Mouse (Mus musculus) kidney, adult 2 months (tissue): ENCODE data around the gene Carmil1. TPM values are rescaled to one million over a fixed set of nuclear protein-coding genes. Genes with fewer than 3 reads are reported as not detected.

ENCODE experiments used
- DNase-seq: peaks from one replicate; pipeline ENCODE4 v3.0.0; 2021
- H3K27ac ChIP-seq: fragments of 200-500 bp; 2 replicates; pipeline ENCODE4 v1.5.1; 2012; ENCODE audit warnings: low read depth, low read length, control low read depth, inconsistent platforms; ENCODE audit not compliant: insufficient read depth
- H3K27me3 ChIP-seq: fragments of 200-500 bp; replicated peaks from 2 replicates; pipeline ENCODE4 v1.6.1; 2012; ENCODE audit warnings: mild to moderate bottlenecking, moderate library complexity, low read length, inconsistent platforms; ENCODE audit not compliant: control insufficient read depth, insufficient read depth
- H3K36me3 ChIP-seq: fragments of 200-500 bp; 2 replicates; pipeline ENCODE4 v1.6.1; 2012; ENCODE audit warnings: mild to moderate bottlenecking, moderate library complexity, low read length, inconsistent platforms; ENCODE audit not compliant: control insufficient read depth, insufficient read depth
- H3K4me1 ChIP-seq: fragments of 200-500 bp; 2 replicates; pipeline ENCODE4 v1.6.1; 2011; ENCODE audit warnings: low read length; ENCODE audit not compliant: control insufficient read depth, insufficient read depth
- H3K4me3 ChIP-seq: fragments of 200-500 bp; 2 replicates; pipeline ENCODE4 v1.5.1; 2011; ENCODE audit warnings: mild to moderate bottlenecking, low read depth, low read length, control low read depth; ENCODE audit not compliant: insufficient read depth
- CTCF ChIP-seq: fragments of 200-500 bp; conservative IDR thresholded peaks from 2 replicates; pipeline ENCODE4 v1.5.1; 2011; ENCODE audit warnings: low read depth, mild to moderate bottlenecking, control low read depth, low read length, moderate library complexity, mixed read lengths; ENCODE audit not compliant: insufficient read depth, insufficient read length
- POLR2A ChIP-seq: fragments of 200-500 bp; IDR thresholded peaks from one replicate; pipeline ENCODE4 v1.6.1; 2011; ENCODE audit warnings: low read depth, low read length, control low read depth
- WGBS: fragments of 180-500 bp; shearing (Covaris S2); methylation state at CpG from one replicate; pipeline ENCODE4 v1.1.7; 2018; 5-methylcytosine and 5-hydroxymethylcytosine counted together
- polyA plus RNA-seq: library from polyadenylated mRNA; depleted of rRNA; stranded (reverse); fragments of >200 nt; gene quantifications from 2 replicates; pipeline ENCODE4 v1.2.3, GENCODE M21; 2012

Gene Carmil1
- polyA plus RNA-seq, 1 experiment: 7.7 TPM

GRCm38 (mm10) chr13:23998826-23999225 is 281.8 kb downstream of the Carmil1 start:
- no peak overlapping the region for H3K27ac ChIP-seq
- no peaks in the 10 kb centered on the region for H3K27me3 ChIP-seq
- 87% methylated on average over 1 of the region's 2 CpGs for WGBS
- no peaks in the 10 kb centered on the region for H3K4me1 ChIP-seq
- no peak overlapping the region for H3K4me3 ChIP-seq
- no peak for DNase-seq
- no peak for TF ChIP-seq POLR2A
- TF ChIP-seq CTCF: no peak
- no peaks in the 10 kb centered on the region for H3K36me3 ChIP-seq

GRCm38 (mm10) chr13:23994756-23995155 is 285.8 kb downstream of the Carmil1 start:
- TF ChIP-seq POLR2A (no peak), CTCF (no peak)
- WGBS: 57% methylated on average over 3 of the region's 3 CpGs
- Histone ChIP-seq H3K4me3 (no peak overlapping the region), H3K36me3 (no peaks in the 10 kb centered on the region), H3K4me1 (no peaks in the 10 kb centered on the region), H3K27ac (no peak overlapping the region), H3K27me3 (no peaks in the 10 kb centered on the region)
- DNase-seq: no peak

- Histone ChIP-seq H3K27ac (no peak overlapping the region), H3K4me1 (no peaks in the 10 kb centered on the region), H3K27me3 (no peaks in the 10 kb centered on the region), H3K4me3 (no peak overlapping the region), H3K36me3 (no peaks in the 10 kb centered on the region)
- WGBS: 15% methylated on average over 9 of the region's 9 CpGs
- DNase-seq: no peak
- no peak for TF ChIP-seq CTCF
- TF ChIP-seq POLR2A: no peak
Measured at GRCm38 (mm10) chr13:23994024-23994423, 286.6 kb downstream of the Carmil1 start.

- DNase-seq: peak; percentile 71
- H3K27me3 ChIP-seq: no peaks in the 10 kb centered on the region
- H3K36me3 ChIP-seq: no peaks in the 10 kb centered on the region
- under 1% methylated on average over 20 of the region's 20 CpGs for WGBS
- no peak within 1 kb of the TSS for H3K4me3 ChIP-seq
- TF ChIP-seq CTCF (no peak; the same call in 1 of the 2 replicates), POLR2A (no peak)
- no peak within 1 kb of the TSS for H3K27ac ChIP-seq
- no peaks in the 10 kb centered on the region for H3K4me1 ChIP-seq
Measured at GRCm38 (mm10) chr13:23990928-23991327, 289.7 kb downstream of the Carmil1 start, which contains the start of gene Scgn. Scgn (minus strand) TSS chr13:23991214.

GRCm38 (mm10) chr13:23990451-23990850 is 290.1 kb downstream of the Carmil1 start:
- WGBS: 31% methylated on average over 5 of the region's 5 CpGs
- H3K36me3 ChIP-seq: no peaks in the 10 kb centered on the region

GRCm38 (mm10) chr13:23985130-23985529 is 295.5 kb downstream of the Carmil1 start:
- Histone ChIP-seq H3K4me3 (no peak overlapping the region), H3K27me3 (no peaks in the 10 kb centered on the region), H3K36me3 (no peaks in the 10 kb centered on the region), H3K4me1 (no peaks in the 10 kb centered on the region), H3K27ac (no peak overlapping the region)
- WGBS: 69% methylated on average over 3 of the region's 3 CpGs
- no peak for DNase-seq
- TF ChIP-seq POLR2A (no peak), CTCF (no peak)

More at GRCm38 (mm10) chr13:23990451-23990850, 290.1 kb downstream of the Carmil1 start:
- DNase-seq: no peak
- no peak overlapping the region for H3K4me3 ChIP-seq
- no peaks in the 10 kb centered on the region for H3K4me1 ChIP-seq
- H3K27ac ChIP-seq: no peak overlapping the region
- TF ChIP-seq CTCF: no peak
- no peak for TF ChIP-seq POLR2A
- no peaks in the 10 kb centered on the region for H3K27me3 ChIP-seq

- DNase-seq: no peak
- TF ChIP-seq CTCF (no peak), POLR2A (no peak)
- 52% methylated on average over 5 of the region's 5 CpGs for WGBS
Measured at GRCm38 (mm10) chr13:23972271-23972670, 308.3 kb downstream of the Carmil1 start.

GRCm38 (mm10) chr13:23971870-23972269 is 308.7 kb downstream of the Carmil1 start:
- H3K4me1 ChIP-seq: no peaks in the 10 kb centered on the region
- H3K27me3 ChIP-seq: no peaks in the 10 kb centered on the region
- no peak for TF ChIP-seq POLR2A
- TF ChIP-seq CTCF: no peak
- no peaks in the 10 kb centered on the region for H3K36me3 ChIP-seq
- WGBS: 50% methylated on average over 2 of the region's 2 CpGs
- no peak overlapping the region for H3K4me3 ChIP-seq
- DNase-seq: no peak
- H3K27ac ChIP-seq: no peak overlapping the region

More at GRCm38 (mm10) chr13:23972271-23972670, 308.3 kb downstream of the Carmil1 start:
- Histone ChIP-seq H3K27me3 (no peaks in the 10 kb centered on the region), H3K27ac (no peak overlapping the region), H3K36me3 (no peaks in the 10 kb centered on the region), H3K4me3 (no peak overlapping the region), H3K4me1 (no peaks in the 10 kb centered on the region)
